Mouse (Mus musculus) left cerebral cortex, adult 18-20 months (tissue): Measurements from ENCODE around the gene Ghrhr. TPM values are rescaled to one million over a fixed set of nuclear protein-coding genes. Genes with fewer than 3 reads are reported as not detected.

Source experiments
- DNase-seq, 2 experiments: peaks; one replicate each; pipeline ENCODE4 v3.0.0; 2021 to 2022; ENCODE audit warnings: low spot score in 2 of 2, mixed read lengths in 1 of 2
- total RNA-seq, 2 experiments: library from RNA; stranded (reverse); gene quantifications; 2 replicates each; pipeline ENCODE4 v1.2.3; 2021

The Ghrhr gene
- total RNA-seq, 2 experiments from 2014 or later, result not detected

DNA sequence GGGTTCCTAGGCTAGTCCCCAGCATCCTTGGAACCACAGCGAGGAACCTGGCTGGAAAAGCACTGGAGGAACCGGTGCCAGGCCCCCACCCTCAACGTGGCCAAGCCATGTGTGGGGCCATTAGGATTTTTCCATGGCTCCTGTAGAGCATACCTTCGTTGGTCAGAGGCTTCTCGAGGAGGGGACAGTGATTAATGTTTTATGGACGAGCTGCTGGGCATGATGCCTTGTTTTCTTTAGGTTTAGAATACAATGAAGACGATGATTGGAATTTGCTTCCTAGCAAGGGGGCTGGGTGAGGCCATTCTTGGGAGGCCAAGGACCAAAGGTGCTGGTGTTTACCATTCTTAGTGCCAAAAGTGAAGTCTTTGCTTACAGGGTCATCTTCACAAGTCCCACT is 24.4 kb upstream of the Ghrhr start:
- no peak for DNase-seq

DNA sequence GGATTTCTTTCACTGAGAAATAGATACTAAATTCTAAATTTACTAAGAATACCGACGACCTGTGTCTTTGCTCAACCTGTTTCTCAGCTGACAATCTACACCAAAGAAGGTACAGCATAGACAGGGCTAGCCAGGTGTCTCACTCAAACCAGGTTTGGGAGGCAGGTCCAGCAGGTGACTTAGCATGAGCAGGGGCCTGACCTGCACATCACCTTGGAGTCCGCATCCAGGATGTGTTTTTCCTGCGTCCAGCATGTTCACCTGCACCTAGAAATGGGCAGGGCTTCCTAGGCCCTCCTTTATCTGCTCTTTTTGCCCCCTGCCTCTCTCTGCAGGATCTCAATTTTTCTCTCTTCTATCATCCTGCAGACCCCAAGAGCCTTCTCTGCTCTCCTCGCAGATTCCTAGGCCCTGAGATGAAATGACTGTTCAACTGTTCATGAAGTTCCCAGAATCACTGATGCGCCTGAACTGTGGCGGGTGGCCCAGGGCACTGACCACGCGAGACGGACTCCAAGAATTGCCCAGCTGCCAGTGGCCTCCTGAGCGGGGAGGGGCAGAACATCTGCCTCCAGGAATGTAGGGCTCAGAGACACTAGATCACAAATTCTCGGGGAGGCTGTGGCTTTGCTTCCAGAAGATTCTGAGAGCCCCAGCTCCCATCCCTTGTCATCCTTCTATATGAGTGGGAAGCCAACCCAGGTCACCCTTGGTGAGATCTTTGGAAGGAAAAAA is 22.2 kb upstream of the Ghrhr start:
- no peak for DNase-seq

DNA sequence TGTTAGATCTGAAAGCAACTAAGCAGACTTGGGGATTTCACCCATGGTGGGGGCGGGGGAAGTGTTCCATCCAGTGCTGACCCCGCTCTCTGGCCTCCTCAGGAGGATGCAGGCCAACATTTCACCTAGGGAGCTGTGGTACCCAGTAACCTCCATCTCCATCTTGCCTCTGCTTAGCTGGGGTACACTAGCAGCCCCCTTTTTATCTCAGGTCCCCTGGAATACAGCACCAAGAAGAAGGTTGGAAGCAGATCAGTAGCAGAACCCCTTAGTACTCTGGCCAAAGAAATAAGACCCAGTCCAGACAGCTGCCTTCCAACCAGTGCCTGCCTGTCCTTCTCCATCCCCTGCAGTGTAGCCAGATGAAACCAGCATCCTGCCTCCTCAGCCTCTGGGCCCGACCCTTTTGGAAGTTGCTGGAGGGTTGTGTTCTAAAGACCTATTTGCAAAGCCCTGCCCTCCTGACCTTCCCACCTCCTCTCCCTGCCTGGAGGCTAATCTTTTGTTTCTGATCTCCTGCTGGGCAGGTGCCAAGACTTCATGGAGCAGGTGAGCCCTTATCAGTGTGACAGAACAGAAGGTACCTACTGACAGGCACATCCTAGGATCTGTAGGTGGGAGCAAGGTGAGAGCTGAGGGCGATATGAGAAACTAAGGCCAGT is 21.5 kb upstream of the Ghrhr start:
- DNase-seq, result no peak

DNA sequence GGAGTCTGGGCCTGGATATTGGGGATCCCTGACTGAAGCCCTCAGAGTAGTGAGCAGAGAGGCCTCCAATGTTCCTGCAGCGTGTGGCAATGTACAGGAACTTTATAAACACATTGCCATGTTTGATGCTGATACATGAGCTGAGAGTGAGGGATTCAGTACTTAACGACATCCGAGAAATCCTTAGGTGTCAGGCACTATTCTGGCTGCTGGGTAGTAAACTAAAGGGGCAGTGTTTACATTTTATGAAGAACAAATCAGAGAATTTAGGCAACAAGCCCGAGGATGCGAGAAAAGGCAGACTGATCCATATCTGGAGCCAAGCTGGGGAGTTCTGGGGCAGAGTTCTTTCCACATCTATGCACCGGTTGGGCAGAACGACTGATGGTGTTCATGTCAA is 20.5 kb upstream of the Ghrhr start:
- no peak for DNase-seq

DNA sequence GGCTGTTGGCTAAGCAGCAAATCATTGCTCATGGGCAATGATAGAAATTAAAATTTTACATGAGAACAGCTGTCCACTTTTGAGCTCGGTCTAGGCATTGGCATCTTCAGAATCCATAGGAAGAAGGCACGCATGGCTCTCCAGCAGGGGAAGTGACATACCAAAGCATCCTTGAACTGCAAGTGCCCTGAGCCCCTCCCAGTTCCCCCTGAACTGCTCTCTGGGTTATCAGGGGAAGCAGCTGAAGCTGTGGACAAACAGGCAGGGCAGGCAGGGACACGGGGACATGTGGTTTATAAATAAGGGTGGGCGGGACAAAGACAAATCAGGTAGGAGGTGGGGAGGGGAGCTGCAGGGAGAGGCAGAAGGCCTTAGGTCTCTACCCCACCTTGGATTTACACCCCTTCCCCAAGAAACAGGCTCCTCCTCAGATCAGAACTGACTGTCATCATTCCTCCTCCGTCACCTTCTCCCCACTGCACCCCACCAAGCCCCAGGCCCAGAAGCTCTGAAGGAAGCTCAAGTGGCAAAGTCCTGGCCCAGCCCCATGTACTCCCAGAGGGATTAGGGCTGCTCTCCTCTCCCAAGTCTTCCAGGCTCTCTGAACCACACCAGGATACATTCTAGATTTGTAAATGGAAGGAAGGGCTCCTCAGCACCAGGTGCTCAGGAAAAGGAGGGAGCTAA is 19.9 kb upstream of the Ghrhr start:
- DNase-seq, result no peak

DNA sequence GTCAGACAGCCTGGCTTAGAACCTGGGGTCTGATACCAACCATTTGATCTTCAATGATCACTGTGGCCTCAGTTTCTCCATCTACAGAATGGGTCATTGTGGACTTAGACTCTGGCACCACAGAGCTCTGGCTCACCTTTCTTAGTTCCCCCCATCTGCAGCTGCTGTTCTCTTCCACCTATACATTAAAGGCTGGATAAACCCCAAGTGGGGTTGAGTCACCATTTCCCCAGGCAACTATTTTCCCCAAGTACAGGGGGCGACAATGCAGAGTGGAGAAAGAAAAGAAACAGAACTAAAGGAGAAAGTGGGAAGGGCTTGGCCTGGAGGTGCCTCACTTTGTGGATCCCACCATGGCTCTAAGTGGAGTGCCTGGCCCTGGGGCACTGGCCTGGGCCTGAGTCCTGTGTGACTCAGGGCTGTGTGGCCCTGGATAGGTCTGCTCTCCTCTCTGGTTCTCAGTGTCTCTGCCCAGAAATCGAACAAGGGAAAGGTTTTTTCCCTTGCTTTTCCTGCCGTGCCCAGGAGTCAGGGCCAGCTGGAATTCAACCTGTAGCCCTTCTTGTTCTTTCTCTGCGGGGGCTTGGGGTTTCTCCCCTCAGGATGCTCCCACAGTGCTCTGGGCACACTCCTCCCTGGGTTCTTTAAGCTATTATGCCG is 19.0 kb upstream of the Ghrhr start:
- no peak for DNase-seq

DNA sequence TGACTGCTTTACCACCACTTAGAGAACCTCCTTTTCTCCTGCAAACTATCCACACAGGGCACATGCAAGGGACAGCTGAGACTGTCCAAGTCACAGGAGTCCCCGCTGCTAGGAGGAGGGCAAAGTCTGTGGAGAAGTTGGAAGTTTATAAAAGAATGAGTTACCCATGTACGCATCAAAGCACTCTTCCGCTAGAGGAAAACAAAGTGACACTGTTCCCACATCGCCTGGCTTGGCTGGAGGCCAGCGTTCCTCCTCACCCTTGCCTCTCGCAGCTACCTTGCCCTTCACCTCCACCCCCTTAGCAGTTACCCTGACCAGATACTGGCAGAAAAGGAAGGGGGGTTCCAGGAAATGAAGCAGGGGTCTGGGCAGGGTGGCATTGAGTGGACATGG is 18.5 kb upstream of the Ghrhr start:
- no peak for DNase-seq

DNA sequence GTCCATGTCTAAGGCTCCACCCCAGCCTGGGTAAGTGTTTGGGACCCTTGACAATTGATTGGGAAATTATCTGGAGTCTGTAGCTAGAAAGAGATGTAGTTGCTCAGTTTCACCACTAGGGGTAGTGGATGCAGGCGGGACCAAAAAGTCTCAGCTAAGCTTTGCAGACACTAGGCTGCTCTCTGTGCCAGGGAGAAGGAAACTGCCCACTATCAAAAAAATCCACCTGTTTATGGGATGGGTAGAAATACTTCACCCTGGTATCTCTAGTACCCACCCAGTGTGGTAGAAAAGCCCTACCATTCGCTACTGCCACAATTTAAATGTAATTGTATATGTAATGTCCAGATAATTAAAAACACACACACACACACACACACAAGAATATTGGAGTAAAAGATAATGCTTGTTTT is 17.4 kb upstream of the Ghrhr start:
- no peak for DNase-seq

DNA sequence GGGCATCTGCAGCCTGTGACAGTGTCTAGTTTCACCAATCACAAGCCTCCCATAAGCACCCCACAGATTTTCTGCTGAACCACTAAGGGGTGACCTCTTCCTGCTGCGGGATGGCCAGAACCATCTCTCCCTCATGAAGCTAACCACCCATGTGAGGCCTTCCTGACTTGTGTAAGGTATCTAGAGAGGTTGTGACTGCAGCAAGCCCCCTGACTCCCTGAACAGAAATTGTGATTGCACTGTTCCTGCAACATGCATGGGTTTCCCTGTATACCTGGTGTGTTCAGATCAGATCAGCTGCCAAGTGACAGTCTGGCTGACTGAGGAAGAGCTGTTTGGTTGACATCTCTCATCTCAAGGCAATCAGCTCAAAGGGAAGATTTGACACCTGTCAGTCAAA is 13.4 kb upstream of the Ghrhr start:
- no peak for DNase-seq

DNA sequence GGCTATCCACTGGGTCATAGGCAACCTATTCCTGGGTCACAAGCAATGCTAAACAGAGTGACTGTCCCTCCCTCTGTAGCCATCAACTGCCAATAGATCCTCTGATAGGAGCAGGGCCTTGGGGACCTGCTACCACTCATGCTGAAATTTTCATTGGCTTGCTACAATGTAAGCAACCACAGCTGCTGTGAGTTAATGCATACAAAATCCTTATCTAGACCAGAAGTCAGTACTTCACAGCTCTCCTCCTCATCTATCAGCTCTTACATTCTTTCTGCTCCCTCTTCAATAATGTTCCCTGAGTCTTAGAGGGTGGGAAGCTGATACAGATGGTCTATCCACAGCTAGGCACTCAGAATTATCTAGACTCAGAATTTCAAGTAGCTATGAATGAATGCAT is 9.0 kb upstream of the Ghrhr start:
- DNase-seq, result no peak

DNA sequence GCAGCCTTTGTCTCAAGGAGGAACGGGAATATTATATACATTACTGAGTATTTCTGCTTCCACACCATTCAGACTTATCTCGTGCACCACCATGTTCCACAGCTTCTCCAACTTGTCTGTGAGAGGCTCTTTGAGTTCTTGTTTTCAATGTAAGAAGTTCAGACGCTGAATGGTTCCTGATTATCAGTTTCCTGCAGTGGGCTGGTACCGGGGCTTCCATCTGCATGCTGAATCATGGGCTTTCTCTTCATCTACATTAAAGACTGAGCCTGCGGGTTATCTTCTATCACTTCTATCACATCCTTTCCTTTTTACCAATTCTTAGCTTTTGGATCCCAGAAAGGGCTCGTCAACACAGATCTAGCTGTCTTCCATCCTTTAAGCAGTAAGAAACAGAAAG is 5.3 kb upstream of the Ghrhr start:
- no peak for DNase-seq

DNA sequence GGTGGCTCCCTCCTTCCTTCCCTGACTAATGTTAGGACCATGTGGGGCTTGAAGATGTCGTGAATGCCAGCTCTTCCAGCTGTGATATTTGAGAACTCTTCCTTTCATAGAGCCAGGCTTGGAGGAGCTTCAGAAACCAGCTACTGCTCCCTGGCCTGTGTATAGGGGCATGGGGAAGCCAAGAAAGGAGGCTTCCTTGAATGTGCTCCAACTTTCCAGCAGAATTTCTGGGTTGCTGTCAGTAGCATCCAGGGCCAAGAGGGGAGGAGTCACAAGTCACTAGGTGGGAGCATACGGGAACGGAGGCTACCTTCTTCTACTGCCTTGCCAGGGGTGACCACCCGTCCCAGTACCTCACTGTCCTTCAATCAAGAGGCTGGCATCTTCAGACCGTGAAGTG is 416 bp downstream of the Ghrhr start:
- no peak for DNase-seq

DNA sequence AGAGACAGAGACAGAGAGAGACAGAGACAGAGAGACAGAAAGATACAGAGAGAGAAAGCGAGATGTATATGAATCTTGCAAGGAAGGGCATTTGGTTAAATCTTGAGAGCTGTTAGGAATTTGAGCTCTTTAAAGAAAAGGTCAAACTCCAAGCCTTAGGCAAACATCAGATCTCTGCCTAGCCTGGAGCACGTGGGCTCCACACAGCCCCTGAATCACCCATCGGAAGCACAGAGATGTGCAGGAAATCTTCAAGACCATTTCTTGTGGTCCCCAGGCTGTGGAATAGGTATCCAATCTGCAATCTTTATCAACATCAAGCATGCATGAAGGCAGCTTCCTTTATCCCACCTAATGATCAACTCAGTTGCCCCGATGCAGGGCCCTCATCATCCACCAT is 1.4 kb downstream of the Ghrhr start:
- DNase-seq, result no peak

DNA sequence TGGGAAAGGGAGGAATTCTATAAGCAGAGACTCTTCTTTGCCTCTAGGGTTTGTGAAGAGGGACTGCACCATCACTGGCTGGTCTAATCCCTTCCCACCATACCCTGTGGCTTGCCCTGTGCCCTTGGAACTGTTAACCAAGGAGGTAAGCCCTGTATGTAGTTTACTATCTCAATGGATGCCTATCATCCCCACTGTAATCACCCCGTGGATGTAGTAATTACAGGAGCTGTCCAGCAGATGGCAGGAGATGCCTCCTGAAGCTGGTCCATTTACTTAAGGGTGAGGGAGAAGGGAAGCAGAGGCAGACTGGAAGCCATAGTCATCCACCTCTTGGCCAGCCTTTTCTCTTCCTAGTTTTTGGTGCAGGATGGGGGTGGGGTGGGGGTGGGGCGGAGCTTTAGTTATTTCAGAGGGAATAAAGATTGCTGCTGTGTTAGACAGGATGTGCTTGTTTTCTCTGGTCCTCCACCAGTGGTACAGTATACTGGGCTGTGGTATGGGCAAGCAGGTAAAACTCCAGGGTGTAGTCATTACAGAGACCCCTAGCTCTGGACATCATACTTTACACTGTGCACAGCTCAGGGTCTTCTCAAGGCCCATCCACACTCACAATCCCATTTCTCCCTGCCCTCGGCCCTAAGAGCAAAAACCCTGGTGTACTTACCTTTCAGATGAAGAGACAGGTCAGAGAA is 3.7 kb downstream of the Ghrhr start:
- peak in 1 of 2 experiments; percentile 64 for DNase-seq

DNA sequence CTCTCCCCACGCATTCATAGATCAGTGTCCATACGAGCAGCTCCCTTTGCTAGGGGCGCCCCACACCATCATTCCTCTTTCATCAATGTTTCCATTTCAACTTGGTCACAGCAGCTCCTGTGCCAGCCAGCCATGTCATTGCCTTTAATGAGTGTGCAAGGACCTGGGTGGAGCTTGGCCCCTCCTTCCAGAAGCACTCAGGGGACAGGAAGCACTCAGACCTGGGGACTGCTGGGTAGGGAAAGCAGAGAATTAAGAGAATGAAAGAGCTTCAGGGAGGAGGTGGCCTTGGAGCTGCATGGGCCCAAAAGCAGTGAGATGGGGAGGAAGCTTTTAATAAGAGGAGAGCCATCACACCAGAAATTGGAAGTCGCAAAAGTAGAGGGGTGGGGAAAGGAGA is 5.9 kb downstream of the Ghrhr start:
- DNase-seq, result no peak

DNA sequence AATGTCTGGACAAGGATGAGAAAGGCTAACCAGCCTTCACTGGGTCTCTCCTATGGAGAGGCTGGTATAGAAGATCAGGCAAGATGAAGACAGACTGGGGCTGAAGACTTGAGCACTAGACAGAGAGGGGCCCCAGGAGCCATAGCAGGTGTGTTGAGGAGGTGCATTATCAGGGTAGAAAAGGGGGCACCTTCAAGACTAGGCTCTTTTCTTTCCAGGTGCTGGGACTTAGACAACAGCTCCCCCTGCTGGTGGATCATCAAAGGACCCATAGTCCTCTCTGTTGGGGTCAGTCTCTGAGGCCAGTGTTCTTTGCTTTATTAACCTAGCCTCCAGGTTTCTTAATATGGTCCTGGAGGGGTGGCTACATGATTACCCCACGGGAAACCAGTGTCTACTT is 7.8 kb downstream of the Ghrhr start:
- peak in 1 of 2 experiments; percentile 71 for DNase-seq

DNA sequence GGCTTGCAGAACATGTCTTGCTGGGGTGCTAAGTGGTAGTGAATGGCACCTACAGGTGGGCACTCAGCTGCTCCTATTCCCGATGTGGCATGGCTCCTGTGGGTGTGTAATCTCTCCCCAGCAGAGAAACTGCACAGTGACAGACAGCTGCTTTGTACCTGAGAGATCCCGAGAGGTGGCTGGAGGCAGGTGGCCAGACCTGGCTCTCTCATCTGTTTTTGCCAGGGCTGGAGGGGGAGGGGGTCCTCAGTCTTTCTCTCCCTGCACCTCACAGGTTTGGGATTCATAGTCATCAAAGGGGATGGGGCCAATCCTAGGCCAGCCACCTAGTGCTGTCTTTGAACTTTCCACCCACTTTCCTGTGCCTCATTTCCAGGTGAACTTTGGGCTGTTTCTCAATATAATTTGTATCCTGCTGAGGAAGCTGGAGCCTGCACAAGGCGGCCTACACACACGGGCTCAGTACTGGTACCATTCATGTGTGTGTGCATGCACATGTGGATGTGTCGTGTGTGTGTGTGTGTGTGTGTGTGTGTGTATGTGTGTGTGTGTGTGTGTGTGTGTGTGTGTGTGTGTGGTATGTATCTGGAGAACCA is 8.4 kb downstream of the Ghrhr start:
- DNase-seq, result no peak

DNA sequence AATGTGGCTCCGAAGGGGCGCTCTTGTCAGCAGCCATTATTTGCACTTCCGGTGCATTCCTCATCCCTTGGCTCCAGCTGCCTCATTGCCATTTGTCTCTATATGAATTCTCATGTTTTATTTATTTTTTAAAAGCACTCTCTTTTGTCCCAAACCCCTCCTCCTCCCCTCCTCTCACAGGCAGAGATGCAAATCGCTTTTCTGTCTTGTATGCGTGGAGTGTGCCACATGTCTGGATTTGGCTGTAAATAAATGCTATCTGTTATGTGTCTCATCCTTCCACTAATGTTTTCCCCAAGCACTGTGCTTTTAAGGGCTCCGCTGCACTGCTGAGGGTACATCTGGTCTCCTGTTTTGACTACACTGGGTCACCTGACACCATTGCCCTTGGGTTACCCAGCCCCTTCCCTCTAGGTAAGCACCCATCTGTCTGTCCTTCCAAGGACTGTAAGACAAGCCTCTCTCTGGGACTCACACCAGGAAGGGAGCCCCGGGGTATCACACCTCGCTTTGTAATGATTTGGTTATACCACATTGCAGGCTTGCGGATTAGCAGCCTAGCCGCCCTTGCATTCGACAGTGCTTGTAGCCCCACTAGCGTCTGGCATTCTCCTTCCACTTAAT is 12.6 kb downstream of the Ghrhr start:
- DNase-seq, result peak in 1 of 2 experiments; percentile 2

DNA sequence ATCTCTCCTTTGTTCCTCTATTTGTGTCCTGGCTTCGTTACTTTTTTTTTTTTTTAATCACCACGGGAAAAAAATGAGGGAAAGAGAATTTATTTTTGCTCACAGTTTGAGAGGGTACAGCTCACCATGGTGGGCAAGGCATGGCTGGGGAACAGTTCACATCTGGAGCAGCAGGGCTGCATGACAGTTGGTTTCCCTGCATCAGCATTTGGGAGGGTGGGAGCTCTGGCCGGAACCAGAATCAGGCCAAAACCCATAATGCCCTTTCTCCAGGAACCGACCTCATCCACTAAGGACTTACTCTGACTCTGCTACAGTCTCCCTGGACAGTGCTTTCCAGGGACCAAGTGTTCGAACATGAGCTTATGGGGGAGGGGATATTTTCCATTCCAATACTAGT is 13.2 kb downstream of the Ghrhr start:
- no peak for DNase-seq

DNA sequence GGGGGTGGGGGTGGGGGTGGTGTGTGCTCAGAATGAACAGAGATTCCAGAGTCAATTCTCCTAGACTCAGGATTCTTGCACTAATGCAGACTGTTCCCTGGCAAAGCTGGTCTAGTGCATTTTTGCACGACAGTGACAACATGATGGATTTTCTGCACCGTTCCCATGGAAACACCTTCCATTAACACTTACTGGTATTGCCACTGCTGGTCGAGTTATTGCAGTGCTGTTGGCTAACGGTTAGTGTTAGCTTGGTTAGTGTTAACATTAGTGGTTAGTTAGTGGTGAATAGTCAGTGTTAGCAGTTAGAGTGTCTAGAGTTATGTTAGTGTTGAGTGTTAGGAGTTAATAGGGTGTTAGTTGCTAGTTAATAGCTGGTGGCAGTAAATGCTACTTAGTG is 15.7 kb downstream of the Ghrhr start:
- DNase-seq, result no peak
